Mouse (Mus musculus): ENCODE data around the gene Donson. TPM values are rescaled to one million over a fixed set of nuclear protein-coding genes. Genes with fewer than 3 reads are reported as not detected.

Gene Donson
- polyA plus RNA-seq, 1 experiment from 2014 or later = 12.3 TPM

DNA sequence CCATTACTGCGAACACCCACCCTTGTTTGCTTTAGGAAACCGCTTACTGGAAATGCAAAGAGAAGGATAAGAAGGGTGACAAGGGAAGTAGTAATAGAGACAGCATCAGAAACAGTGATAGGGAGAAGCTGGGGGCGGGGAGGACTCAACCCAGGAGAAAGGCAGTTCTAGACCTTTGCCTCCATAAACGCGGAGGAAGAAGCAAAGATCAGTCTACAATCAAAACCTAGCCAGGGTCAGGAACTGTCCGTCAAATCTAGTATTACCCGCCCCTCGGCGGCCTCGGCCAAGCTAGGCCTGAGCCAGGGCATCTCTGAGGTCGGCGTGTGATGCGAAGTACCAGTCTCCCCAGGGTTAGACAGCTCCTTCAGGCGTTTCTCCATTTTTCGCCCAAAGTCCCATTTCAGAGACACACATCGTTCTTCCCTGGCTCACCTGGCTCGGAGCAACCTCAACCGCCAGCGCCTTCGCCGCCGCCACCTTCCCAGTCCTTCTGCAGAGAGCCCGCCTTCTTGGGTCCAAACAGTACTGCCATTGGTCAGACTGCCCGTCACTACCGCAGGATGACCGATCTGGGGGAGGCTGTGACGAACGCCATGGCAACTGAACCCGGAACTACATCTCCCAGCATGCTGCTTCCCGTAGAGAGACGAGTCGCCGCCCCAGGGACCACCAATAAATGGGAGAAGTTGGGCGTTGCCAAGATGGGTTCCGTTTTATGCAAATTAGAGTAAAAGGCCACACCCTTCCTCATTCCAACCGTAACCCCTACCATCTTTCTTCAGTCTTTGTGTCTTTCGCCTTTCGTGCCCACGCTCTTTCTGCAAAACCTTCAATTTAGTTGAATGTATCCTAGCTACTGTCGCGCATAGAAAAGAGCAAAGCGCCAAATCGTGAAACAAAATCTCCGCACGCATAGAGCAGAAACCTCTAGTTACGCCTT is 39.8 kb upstream of the Donson start, which contains the start of gene Cryzl1:
TSS of gene Cryzl1 (minus strand) at position 853 of the 943 bp plus-strand sequence.
- H3K9me3 ChIP-seq (ENCODE audit: control insufficient read depth, low read length) = no peaks in the 10 kb centered on the region
- peaks cover 7% of the 10 kb centered on the region; the same call in 1 of the 2 replicates for H3K36me3 ChIP-seq (ENCODE audit: control insufficient read depth, insufficient read depth, low read length)
- peak within 1 kb of the TSS; percentile 77 for H3K4me2 ChIP-seq (ENCODE audit: low read length)
- H3K27ac ChIP-seq (replicated peaks in 1 of 2; ENCODE audit: control insufficient read depth in 1 of 2, insufficient read depth in 1 of 2, low read depth in 2 of 2, low read length in 2 of 2) = peak within 1 kb of the TSS; percentile 91 to 96
- H3K4me3 ChIP-seq (ENCODE audit: control insufficient read depth in 1 of 2, insufficient read depth in 1 of 2, low read depth in 1 of 2, low read length in 2 of 2) = peak within 1 kb of the TSS; percentile 81 to 97
- no peaks in the 10 kb centered on the region for H3K27me3 ChIP-seq (ENCODE audit: control insufficient read depth, insufficient read depth, low read length)
- H3K4me1 ChIP-seq (ENCODE audit: control insufficient read depth in 2 of 2, insufficient read depth in 2 of 2, low read length in 2 of 2) = peaks cover 2 to 23% of the 10 kb centered on the region in 2 experiments
- 1% methylated on average over 46 of the region's 46 CpGs for WGBS
- ATAC-seq (ENCODE audit: insufficient number of reproducible peaks, insufficient read depth, low FRiP score, low read depth) = peak; percentile 93
- H3K9ac ChIP-seq (ENCODE audit: low read length) = peak within 1 kb of the TSS; percentile 87

DNA sequence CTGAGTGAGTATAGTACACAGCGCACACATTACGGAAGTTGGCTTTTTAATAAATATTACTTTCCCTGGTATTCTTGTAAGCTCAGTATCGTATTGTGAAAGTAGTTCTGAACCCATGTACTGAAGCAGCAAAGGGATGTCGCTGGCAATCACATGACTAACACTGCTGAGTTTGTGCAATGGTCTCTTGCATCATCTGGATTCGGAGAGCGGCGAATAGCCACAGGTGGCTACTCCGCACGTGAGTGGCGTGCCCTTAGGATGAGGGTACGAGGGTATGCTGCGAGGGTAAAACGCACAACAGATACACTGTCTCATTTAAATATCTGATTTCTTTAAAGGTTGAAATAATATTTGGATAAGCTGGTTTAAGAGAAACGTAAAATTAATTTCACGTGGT is 38.9 kb upstream of the Donson start:
- WGBS = 92% methylated on average over 15 of the region's 15 CpGs
- Histone ChIP-seq H3K9ac (ENCODE audit: low read length) (peak overlapping the region; percentile 72; the same call in 1 of the 2 replicates), H3K27ac (replicated peaks in 1 of 2; ENCODE audit: control insufficient read depth in 1 of 2, insufficient read depth in 1 of 2, low read depth in 2 of 2, low read length in 2 of 2) (no peak overlapping the region; a peak in 1 of 4 replicates)

DNA sequence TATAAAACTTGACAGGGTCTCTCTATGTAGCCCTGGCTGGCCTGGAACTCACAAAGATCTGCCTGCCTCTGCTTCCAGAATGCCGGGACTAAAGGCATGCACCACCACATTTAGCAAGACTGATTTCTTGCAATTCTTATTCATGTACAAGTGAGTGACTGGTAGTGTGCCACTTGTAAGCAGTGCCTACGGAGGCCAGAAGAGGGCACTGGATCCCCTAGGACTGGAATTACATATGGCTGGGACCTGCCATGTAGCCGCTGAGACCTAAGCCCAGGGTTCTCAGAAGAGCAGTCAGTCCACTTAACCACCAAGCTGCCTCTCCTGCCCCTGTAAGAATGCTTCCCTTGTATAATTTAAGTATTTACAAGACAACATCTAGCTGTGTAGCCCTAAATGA is 35.7 kb upstream of the Donson start:
- Histone ChIP-seq H3K36me3 (ENCODE audit: control insufficient read depth, insufficient read depth, low read length) (peaks cover 22% of the 10 kb centered on the region), H3K9me3 (ENCODE audit: control insufficient read depth, low read length) (no peaks in the 10 kb centered on the region), H3K27ac (replicated peaks in 1 of 2; ENCODE audit: control insufficient read depth in 1 of 2, insufficient read depth in 1 of 2, low read depth in 2 of 2, low read length in 2 of 2) (no peak overlapping the region), H3K9ac (ENCODE audit: low read length) (no peak overlapping the region), H3K4me1 (ENCODE audit: control insufficient read depth in 2 of 2, insufficient read depth in 2 of 2, low read length in 2 of 2) (peaks cover 2 to 8% of the 10 kb centered on the region in 2 experiments; a peak in 3 of 4 replicates), H3K4me2 (ENCODE audit: low read length) (no peak overlapping the region), H3K27me3 (ENCODE audit: control insufficient read depth, insufficient read depth, low read length) (no peaks in the 10 kb centered on the region), H3K4me3 (ENCODE audit: control insufficient read depth in 1 of 2, insufficient read depth in 1 of 2, low read depth in 1 of 2, low read length in 2 of 2) (no peak overlapping the region)
- ATAC-seq (ENCODE audit: insufficient number of reproducible peaks, insufficient read depth, low FRiP score, low read depth) = no peak
- WGBS = 52% methylated on average over 3 of the region's 3 CpGs

More for the DNA sequence above, 38.9 kb upstream of the Donson start:
- Histone ChIP-seq H3K4me1 (ENCODE audit: control insufficient read depth in 2 of 2, insufficient read depth in 2 of 2, low read length in 2 of 2) (peaks cover 2 to 23% of the 10 kb centered on the region in 2 experiments), H3K27me3 (ENCODE audit: control insufficient read depth, insufficient read depth, low read length) (no peaks in the 10 kb centered on the region), H3K4me2 (ENCODE audit: low read length) (peak overlapping the region; percentile 64), H3K9me3 (ENCODE audit: control insufficient read depth, low read length) (no peaks in the 10 kb centered on the region), H3K36me3 (ENCODE audit: control insufficient read depth, insufficient read depth, low read length) (peaks cover 9% of the 10 kb centered on the region; the same call in 1 of the 2 replicates), H3K4me3 (ENCODE audit: control insufficient read depth in 1 of 2, insufficient read depth in 1 of 2, low read depth in 1 of 2, low read length in 2 of 2) (peak overlapping the region in 1 of 2 experiments; percentile 81; a peak in 2 of 4 replicates)
- no peak for ATAC-seq (ENCODE audit: insufficient number of reproducible peaks, insufficient read depth, low FRiP score, low read depth)

DNA sequence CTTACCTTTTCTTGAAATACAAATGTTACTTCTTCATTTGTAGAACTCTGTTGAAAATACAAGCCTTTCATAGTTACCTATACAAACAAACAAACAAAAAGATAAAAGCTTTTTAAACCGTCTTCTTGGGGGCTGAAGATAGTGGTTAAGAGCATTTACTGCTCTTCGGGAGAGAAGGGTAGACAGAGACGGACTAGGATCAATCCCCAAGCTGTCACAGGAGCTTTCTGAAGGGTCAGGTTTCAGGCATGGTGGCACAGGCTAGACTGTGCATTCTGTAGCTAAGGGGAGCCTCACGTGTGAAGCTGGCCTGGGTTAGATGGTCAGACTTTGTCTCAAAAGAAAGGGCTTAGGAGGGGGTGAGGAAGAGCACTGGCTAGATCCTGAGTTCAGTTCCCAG is 28.8 kb upstream of the Donson start:
- Histone ChIP-seq H3K9ac (ENCODE audit: low read length) (no peak overlapping the region), H3K27ac (replicated peaks in 1 of 2; ENCODE audit: control insufficient read depth in 1 of 2, insufficient read depth in 1 of 2, low read depth in 2 of 2, low read length in 2 of 2) (no peak overlapping the region)
- 61% methylated on average over 4 of the region's 4 CpGs for WGBS

DNA sequence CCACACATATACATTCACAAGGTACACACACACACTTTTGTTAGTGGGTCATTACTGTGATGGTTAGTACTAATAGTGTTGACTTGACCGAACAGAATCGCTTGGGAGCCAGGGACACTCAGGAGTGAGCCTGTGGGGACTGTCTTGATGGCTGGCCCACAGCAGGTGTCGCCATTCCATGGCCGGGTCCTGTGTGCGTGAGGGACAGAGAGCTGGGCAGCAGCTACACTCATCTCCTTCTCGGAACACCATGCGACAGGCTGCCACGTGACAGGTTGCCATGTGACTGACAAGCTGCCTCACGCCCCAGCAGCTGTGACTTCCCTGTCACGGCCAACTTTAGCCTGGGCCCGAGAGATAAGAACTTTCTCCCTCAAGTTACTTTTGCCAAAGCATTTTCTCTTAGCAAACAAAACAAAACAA is 28.4 kb upstream of the Donson start:
- Histone ChIP-seq H3K4me2 (ENCODE audit: low read length) (no peak overlapping the region), H3K9ac (ENCODE audit: low read length) (no peak overlapping the region), H3K27ac (replicated peaks in 1 of 2; ENCODE audit: control insufficient read depth in 1 of 2, insufficient read depth in 1 of 2, low read depth in 2 of 2, low read length in 2 of 2) (no peak overlapping the region), H3K4me1 (ENCODE audit: control insufficient read depth in 2 of 2, insufficient read depth in 2 of 2, low read length in 2 of 2) (no peaks in the 10 kb centered on the region; a peak in 1 of 4 replicates), H3K27me3 (ENCODE audit: control insufficient read depth, insufficient read depth, low read length) (no peaks in the 10 kb centered on the region), H3K36me3 (ENCODE audit: control insufficient read depth, insufficient read depth, low read length) (peaks cover 58% of the 10 kb centered on the region), H3K9me3 (ENCODE audit: control insufficient read depth, low read length) (no peaks in the 10 kb centered on the region), H3K4me3 (ENCODE audit: control insufficient read depth in 1 of 2, insufficient read depth in 1 of 2, low read depth in 1 of 2, low read length in 2 of 2) (no peak overlapping the region)
- peak; percentile 68; the same call in 1 of the 2 replicates for ATAC-seq (ENCODE audit: insufficient number of reproducible peaks, insufficient read depth, low FRiP score, low read depth)
- WGBS = 51% methylated on average over 11 of the region's 11 CpGs

More for the DNA sequence above, 28.8 kb upstream of the Donson start:
- no peak overlapping the region for H3K4me3 ChIP-seq (ENCODE audit: control insufficient read depth in 1 of 2, insufficient read depth in 1 of 2, low read depth in 1 of 2, low read length in 2 of 2)
- peaks cover 54% of the 10 kb centered on the region for H3K36me3 ChIP-seq (ENCODE audit: control insufficient read depth, insufficient read depth, low read length)
- H3K4me1 ChIP-seq (ENCODE audit: control insufficient read depth in 2 of 2, insufficient read depth in 2 of 2, low read length in 2 of 2) = no peaks in the 10 kb centered on the region; a peak in 1 of 4 replicates
- no peaks in the 10 kb centered on the region for H3K27me3 ChIP-seq (ENCODE audit: control insufficient read depth, insufficient read depth, low read length)
- no peak overlapping the region for H3K4me2 ChIP-seq (ENCODE audit: low read length)
- ATAC-seq (ENCODE audit: insufficient number of reproducible peaks, insufficient read depth, low FRiP score, low read depth) = no peak
- no peaks in the 10 kb centered on the region for H3K9me3 ChIP-seq (ENCODE audit: control insufficient read depth, low read length)

DNA sequence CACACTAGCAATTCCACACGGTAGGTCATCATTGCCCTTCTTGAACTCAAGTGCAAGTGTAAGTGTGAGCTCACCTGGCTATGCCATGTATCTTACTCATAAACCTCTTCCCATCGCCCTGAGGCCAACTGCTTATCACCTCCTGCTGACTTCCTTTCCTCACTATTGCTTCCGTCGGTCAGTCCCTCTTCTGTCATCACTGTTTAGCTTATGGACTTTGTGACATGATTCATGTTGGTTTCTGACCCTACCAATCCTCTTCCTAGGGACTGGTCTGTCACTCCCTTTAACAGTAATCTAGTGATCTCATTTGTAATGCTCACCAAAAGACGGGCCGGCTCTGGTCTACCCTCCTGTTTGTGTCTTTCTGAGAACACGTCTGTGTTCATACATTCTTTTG is 21.7 kb upstream of the Donson start:
- Histone ChIP-seq H3K36me3 (ENCODE audit: control insufficient read depth, insufficient read depth, low read length) (peaks cover 89% of the 10 kb centered on the region), H3K27ac (replicated peaks in 1 of 2; ENCODE audit: control insufficient read depth in 1 of 2, insufficient read depth in 1 of 2, low read depth in 2 of 2, low read length in 2 of 2) (no peak overlapping the region), H3K9ac (ENCODE audit: low read length) (no peak overlapping the region), H3K9me3 (ENCODE audit: control insufficient read depth, low read length) (no peaks in the 10 kb centered on the region), H3K27me3 (ENCODE audit: control insufficient read depth, insufficient read depth, low read length) (no peaks in the 10 kb centered on the region), H3K4me1 (ENCODE audit: control insufficient read depth in 2 of 2, insufficient read depth in 2 of 2, low read length in 2 of 2) (no peaks in the 10 kb centered on the region), H3K4me2 (ENCODE audit: low read length) (no peak overlapping the region), H3K4me3 (ENCODE audit: control insufficient read depth in 1 of 2, insufficient read depth in 1 of 2, low read depth in 1 of 2, low read length in 2 of 2) (no peak overlapping the region)
- ATAC-seq (ENCODE audit: insufficient number of reproducible peaks, insufficient read depth, low FRiP score, low read depth) = no peak
- 74% methylated on average over 7 of the region's 7 CpGs for WGBS

DNA sequence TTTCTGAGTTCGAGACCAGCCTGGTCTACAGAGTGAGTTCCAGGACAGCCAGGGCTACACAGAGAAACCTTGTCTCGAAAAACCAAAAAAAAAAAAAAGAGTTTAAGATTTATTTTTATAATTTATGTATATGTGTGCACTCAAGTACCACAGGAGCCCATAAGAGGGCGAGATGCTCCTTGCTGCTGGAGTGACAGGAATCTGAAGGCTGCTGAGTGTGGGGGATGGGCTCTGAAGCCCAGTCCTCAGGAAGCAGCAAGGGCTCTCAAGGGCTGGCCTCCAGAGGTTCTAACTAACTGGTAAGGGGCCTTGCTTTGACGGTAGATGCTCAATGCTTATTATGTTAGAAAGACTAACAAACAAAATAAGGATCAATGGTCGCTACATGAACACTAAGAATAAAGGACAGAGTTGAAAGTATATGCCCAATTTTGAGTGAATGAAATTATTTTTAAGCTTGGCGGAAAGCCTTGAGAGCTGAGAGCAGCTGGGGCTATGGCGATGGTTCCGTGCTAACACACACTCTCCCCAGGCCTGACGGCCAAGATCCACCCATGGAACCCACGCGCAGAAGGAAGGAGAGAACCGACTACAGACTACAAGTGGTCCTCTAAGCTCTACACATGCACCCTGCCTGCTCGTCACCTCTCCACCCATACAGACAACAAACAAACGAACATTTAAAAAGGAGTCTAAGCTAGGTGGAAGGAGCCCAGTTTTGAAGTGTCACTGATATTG is 16.2 kb upstream of the Donson start:
- Histone ChIP-seq H3K9me3 (ENCODE audit: control insufficient read depth, low read length) (no peaks in the 10 kb centered on the region), H3K4me2 (ENCODE audit: low read length) (no peak overlapping the region), H3K9ac (ENCODE audit: low read length) (no peak overlapping the region), H3K36me3 (ENCODE audit: control insufficient read depth, insufficient read depth, low read length) (peaks cover 68% of the 10 kb centered on the region), H3K4me1 (ENCODE audit: control insufficient read depth in 2 of 2, insufficient read depth in 2 of 2, low read length in 2 of 2) (no peaks in the 10 kb centered on the region), H3K27ac (replicated peaks in 1 of 2; ENCODE audit: control insufficient read depth in 1 of 2, insufficient read depth in 1 of 2, low read depth in 2 of 2, low read length in 2 of 2) (no peak overlapping the region), H3K4me3 (ENCODE audit: control insufficient read depth in 1 of 2, insufficient read depth in 1 of 2, low read depth in 1 of 2, low read length in 2 of 2) (no peak overlapping the region), H3K27me3 (ENCODE audit: control insufficient read depth, insufficient read depth, low read length) (no peaks in the 10 kb centered on the region)
- no peak for ATAC-seq (ENCODE audit: insufficient number of reproducible peaks, insufficient read depth, low FRiP score, low read depth)
- 79% methylated on average over 14 of the region's 14 CpGs for WGBS
